Mouse (Mus musculus) brown adipose tissue, adult 24 weeks (tissue): ENCODE results near the gene Uox. TPM values are rescaled to one million over a fixed set of nuclear protein-coding genes. Genes with fewer than 3 reads are reported as not detected.
A peak's percentile ranks its signal among the peaks of the same experiment; 100 is the strongest.

ENCODE experiments used
- H3K27ac ChIP-seq: fragments of 200-500 bp; replicated peaks from 2 replicates; pipeline ENCODE4 v1.5.1; 2012; ENCODE audit warnings: low read depth, mild to moderate bottlenecking, low read length
- H3K4me1 ChIP-seq: fragments of 200-500 bp; 2 replicates; pipeline ENCODE4 v1.6.1; 2012; ENCODE audit warnings: low read length, mixed read lengths; ENCODE audit not compliant: control insufficient read depth, insufficient read depth, insufficient read length
- H3K4me3 ChIP-seq: fragments of 200-500 bp; 2 replicates; pipeline ENCODE4 v1.5.1; 2012; ENCODE audit warnings: low read depth, mild to moderate bottlenecking, low read length, moderate library complexity; ENCODE audit not compliant: insufficient read depth
- polyA plus RNA-seq: library from polyadenylated mRNA; stranded (reverse); fragments of >200 nt; gene quantifications from 2 replicates; pipeline ENCODE4 v1.2.4, GENCODE M21; 2012; ENCODE audit not compliant: missing spikeins, insufficient read depth, insufficient read length

Gene Uox
- polyA plus RNA-seq, 1 experiment, result 1.4 TPM

- no peak overlapping the region for H3K4me3 ChIP-seq
- H3K4me1 ChIP-seq, result no peaks in the 10 kb centered on the region
- no peak overlapping the region for H3K27ac ChIP-seq
These were observed 100.9 kb downstream of the Uox start for GRCm38 (mm10) chr3:146671121-146671520.

GRCm38 (mm10) chr3:146675101-146675500 lies 104.9 kb downstream of the Uox start:
- H3K27ac ChIP-seq, result no peak overlapping the region
- no peak overlapping the region for H3K4me3 ChIP-seq
- H3K4me1 ChIP-seq, result no peaks in the 10 kb centered on the region

- no peaks in the 10 kb centered on the region for H3K4me1 ChIP-seq
- no peak overlapping the region for H3K27ac ChIP-seq
- H3K4me3 ChIP-seq, result no peak overlapping the region
These were observed 106.0 kb downstream of the Uox start for GRCm38 (mm10) chr3:146676193-146676592.

- H3K4me1 ChIP-seq, result no peaks in the 10 kb centered on the region
- H3K27ac ChIP-seq, result no peak overlapping the region
- no peak overlapping the region for H3K4me3 ChIP-seq
These were observed 109.4 kb downstream of the Uox start for GRCm38 (mm10) chr3:146679646-146680045.

DNA sequence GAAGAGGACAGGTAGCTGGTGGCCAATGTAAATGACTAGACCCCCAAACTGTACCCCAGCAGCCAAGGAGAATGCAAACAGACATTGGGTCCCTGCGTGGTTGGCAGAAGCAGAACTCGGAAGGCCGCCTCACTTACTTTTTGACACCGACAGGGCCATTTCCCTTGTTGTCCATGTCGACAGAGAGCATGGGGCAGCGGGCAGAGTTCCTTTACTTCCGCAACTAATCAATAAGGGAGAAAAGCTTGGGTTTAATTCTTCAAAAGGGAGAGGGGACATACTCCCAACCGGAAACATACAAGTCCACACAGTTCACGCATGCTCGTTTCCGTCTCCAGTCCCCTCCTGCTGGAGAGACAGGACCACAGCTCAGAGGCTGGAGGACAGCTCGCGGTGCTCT lies 110.4 kb downstream of the Uox start:
- Histone ChIP-seq H3K4me1 (no peaks in the 10 kb centered on the region), H3K4me3 (no peak overlapping the region), H3K27ac (no peak overlapping the region)

DNA sequence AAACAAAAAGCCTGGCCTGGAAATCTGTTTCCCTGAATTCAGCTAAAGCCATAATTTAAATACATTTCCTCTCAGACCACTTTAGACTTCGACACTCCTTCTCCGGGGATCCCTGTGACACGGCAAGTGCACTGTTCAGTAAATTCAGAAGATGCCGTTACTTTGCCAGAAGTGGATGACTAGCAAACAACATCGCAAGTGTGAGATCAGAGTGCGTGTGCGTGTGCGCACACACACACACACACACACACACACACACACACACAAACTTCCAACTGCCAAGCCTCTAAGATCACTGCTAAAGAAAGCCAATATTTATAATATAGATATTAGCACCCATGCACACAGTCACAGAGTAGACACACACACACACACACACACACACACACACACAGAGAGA lies 111.5 kb downstream of the Uox start:
- no peaks in the 10 kb centered on the region for H3K4me1 ChIP-seq
- H3K27ac ChIP-seq, result no peak overlapping the region
- H3K4me3 ChIP-seq, result peak overlapping the region; percentile 41; the same call in 1 of the 2 replicates

Other genes with a start within 250 kb of the Uox start
- 4.0 and 8.6 TPM in 2 replicates for gene Ssx2ip, start 165.8 kb upstream of the Uox start, polyA plus RNA-seq
- gene Ctbs, start 120.6 kb upstream of the Uox start, polyA plus RNA-seq, result 4.9 and 5.0 TPM in 2 replicates
- 3.4 and 6.4 TPM in 2 replicates for gene Spata1, start 70.7 kb upstream of the Uox start, polyA plus RNA-seq
- gene Gng5, start 70.6 kb upstream of the Uox start, polyA plus RNA-seq, result 398 and 520 TPM in 2 replicates
- 15.7 and 25.5 TPM in 2 replicates for gene Rpf1, start 49.0 kb upstream of the Uox start, polyA plus RNA-seq
- not detected in 2 replicates for gene Dnase2b, start 45.2 kb downstream of the Uox start, polyA plus RNA-seq
- gene 4930503B20Rik, start 80.9 kb downstream of the Uox start, polyA plus RNA-seq, result not detected in 2 replicates
- gene Samd13, start 115.2 kb downstream of the Uox start, polyA plus RNA-seq, result not detected in 2 replicates
- 31.6 and 32.9 TPM in 2 replicates for gene Prkacb, start 242.6 kb downstream of the Uox start, polyA plus RNA-seq